Mouse (Mus musculus): ENCODE results near the gene Bag3. TPM values are rescaled to one million over a fixed set of nuclear protein-coding genes. Genes with fewer than 3 reads are reported as not detected.

Gene Bag3
- total RNA-seq (2022), result 100 to 1,000 TPM; 146 to 189 (median 168) TPM

DNA sequence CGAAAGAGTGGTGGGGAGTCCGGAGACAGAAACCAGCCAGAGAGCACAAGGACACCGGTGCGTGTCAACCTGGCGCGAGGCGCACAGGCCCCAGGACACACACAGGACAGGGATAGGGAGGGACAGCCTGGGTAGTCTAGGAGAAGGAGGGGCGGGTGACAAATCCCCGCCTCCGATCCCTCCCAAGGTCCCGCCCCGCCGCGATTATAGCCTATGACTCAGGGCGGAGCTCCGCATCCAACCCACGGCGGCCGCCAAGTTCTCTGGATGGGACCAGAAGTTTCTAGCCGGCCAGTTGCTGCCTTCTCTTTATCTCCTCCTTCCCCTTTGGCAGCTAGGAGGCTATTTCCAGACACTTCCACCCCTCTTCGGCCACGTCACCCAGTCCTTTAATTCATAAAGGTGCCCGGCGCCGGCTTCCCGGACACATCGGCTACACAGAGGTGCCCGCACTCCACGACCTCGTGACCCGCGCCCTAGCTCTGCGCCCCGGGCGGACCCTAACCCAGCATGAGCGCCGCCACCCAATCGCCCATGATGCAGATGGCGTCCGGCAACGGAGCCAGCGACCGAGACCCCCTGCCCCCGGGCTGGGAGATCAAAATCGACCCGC, at the start of gene Bag3:
Gene Bag3 (plus strand): TSS at position 268 of the 613 bp plus-strand sequence.
- peak; percentile 97 for DNase-seq

DNA sequence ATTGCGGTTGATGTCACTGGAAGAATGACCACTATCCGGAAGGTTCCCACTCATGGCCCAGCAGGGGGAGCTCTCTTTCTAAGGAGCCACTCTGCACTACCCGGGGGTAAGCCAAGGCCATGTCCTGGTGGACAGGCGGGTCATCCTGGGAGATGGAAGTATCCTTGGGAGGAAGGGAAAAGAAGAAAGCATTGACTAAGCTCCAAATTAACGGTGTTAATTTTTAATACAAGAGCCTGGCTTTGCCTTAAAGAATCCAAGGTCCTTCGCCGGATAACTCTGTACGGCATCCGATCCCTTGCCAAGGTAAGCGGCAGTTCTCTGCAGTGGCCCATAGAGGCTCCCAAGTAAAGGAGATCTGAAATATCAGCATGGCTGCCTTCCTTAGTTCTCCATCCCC, 49.1 kb upstream of the Bag3 start:
- peak; percentile 79 for DNase-seq

DNA sequence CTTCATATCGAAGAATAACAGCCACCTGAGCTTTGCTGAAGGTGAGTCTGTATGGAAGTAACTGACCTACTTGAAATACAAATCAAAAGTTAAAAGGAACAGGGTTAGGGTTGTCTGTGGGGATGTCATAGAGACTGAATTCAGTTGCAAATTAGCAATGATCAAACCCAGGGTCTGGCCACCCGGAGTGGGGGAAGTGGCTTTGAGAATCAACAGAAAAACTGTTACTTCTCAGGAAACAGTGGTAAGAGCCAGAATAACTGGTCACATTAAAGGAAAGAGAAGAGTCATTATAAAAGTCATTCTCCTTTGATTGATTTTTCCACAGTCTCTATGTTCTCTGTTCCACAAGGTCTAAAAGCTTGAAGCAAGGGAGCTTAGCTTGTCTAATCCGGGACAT, 34.4 kb upstream of the Bag3 start:
- no peak for DNase-seq

DNA sequence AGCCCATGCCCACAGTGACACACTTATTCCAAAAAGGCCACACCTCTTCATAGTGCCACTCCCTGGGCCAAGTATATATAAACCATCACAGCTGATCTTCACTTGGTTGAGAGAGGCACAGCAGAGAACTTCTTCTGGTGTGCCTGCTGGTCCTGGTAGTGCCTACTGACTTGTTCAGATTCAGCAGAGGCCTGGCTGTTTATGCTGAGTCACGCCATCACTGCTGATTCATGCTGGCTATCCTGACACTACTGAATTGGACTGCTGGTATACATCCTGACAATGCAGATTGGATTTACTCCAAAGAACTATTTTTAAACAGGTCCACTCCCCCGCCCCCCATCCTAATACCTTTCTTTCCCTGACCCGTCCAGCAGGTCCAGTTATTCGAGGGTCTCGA, 28.9 kb upstream of the Bag3 start:
- no peak for DNase-seq

DNA sequence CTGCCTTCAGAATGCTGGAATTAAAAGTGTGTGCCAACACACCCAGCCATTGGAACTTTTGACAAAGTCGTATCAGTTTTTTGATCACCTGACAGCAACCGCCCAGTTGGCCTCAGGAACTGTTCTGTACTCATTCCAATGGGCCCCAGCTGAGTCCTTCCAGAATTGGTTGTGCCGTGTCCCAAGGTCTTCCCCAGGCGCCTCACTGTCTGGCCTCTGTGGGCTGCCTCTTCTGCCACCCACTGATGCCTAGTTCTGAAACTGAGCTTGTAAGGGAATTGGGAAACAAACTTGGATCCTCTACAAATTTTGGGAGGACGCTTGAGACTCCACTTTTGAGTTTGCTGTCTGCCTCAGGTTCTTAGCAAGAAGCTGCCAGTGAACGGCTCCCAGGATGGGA, 23.6 kb upstream of the Bag3 start:
- peak; percentile 72 for DNase-seq

DNA sequence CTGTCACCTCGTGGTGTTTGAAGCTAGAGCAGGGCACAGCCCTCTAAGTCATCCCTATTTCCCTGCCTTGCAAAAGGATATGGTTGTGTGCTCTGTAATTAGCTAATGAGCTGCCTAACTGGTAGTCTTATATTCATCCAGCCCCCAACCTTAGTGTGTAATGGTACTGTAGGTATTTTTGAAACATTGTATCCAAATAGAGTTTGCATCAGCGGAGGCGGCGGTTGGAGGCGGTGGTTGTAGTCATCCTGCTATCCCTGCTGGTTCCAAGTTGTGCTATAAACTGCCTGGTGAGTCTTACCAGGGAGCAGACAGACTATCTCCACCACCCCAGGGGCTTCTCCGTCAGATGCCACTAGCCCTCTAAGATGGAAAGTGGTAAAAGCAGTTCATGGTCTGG, 19.3 kb upstream of the Bag3 start:
- no peak for DNase-seq

DNA sequence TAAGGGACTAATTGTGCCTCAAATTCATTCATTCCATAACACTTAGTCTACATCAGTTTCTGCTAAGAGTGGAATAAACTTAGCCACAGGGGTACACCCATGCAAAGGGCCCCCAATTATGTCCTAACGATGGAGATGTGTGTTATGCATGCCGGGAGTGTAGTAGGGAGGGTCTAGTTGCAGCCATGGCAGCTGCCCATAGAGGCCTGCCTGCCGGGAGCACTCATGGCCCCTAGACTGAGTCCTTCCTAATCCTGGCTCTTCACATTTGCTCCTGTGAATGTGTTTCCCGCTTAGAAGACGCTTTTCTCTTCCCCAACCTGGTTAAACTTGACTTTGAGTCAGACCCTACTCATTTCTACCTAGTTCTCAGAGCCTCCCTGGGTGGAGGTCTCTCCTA, 11.5 kb upstream of the Bag3 start:
- DNase-seq, result no peak

DNA sequence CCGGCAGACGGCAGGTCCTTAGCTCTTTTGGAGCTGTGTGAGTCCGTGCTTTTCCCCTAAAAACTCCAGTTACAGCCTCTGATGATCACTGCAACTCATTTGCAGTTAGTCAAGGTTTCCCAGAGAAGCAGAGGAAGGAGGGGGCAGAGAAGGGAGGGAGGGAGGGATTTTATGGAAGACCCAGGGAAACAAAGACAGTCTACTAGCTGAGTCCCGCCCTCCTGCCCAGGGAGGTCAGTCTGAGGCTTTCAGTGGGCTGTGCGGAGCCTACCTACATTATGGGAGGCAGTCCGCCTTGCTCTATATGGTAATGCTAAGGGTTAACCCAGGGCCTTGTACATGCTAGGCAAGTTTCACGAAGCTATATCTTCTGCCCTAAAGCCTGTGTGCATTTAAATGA, 9.9 kb upstream of the Bag3 start:
- DNase-seq, result no peak

DNA sequence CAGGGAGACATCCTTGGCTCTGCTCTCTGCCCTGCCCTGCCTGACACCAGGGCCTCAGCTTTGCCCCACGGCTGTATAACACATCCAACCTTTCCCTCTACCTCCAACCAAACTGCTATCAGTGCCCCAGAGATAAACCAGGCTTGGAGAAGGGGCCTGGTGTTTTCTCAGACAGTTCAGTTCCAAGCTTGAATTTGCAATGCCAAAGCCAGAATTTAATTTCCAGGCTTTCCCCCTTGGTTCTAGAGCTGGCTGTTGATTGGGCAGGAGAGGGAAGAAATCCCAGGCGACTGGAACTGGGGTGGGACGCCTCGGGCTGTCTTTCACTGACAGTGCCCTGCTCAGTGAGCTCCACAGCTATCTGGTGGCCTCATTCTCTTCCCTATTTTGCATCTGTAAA, 9.1 kb upstream of the Bag3 start:
- no peak for DNase-seq

DNA sequence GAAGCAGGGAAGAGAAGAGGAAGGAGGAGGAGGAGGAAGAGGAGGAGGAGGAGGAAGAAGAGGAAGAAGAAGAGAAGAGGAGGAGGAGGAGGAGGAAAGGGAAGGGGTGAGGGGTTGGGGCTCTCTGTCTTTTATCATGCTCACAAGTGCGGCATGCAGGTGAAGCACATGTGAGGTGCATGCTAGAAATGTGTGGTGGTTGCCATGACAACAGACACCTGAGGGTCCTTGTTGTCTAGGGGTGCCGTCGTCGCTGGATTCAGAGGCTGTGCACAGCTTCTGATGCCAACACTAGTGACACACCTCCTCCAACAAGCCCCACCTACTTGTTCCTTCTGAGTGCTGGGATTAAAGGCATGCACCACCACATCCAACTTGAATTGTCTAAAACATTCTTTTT, 7.1 kb upstream of the Bag3 start:
- no peak for DNase-seq

DNA sequence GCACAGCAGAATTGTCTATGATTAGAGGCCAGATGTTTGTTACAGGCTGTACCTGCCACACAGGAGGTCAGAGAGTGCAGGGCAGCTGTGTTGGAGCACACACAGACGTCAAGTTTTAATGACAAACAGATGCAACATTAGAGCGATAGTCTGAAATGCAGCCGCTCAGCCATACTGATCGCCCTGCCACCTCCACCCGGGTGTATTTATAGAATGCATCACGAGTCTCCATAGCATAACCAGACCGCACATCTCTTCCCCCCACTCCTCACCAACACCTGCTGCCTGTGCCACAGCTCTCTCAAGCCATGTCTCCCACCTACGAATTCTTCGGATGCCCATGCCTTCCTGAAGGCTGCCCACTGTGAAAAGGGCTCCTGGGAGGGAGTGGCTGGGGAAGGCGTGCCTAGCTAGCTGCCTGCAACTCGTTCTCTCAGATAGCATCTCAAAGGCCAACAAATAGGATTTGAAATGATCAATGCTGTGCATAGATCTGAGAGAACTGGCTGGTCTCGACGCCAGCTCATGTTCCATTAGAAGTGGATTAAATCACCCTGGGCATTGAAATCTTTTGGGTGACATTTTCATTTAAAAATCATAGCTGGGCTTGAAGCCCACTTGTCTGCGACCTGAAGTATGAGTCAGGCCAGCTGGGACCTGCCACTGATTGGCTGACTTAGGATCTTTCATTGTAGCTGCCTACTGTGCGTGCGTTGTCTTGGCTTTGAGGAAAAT, 3.9 kb upstream of the Bag3 start:
- DNase-seq, result no peak

DNA sequence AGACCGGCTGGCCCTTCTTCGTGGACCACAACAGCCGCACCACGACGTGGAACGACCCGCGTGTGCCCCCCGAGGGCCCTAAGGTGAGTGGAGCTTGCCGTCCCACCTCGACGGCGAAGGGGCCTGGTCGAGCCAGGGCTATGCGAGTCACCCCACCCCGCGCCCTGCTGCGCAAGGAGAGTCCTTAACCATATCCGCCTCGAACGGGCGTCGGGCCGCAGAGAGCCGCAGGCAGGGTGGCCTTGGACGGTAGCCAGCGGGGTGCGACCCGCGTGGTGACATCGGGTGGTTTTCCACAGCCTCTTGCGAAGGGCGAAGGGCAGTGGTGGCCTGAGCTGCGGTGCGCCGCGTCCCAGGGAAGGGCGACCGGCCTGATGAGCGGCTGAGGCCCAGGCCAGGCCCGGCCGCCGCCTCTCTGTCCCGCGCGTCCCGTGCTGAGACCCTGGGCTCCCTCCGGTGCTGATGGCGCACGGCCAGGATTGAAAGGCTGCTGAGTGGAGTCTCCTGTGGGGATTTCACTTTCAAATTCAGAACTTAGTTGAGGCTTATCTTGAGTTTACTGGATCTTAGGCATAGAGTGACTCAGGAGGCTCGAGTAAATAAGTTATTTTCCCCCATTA, 656 bp downstream of the Bag3 start:
- DNase-seq, result peak; percentile 88

DNA sequence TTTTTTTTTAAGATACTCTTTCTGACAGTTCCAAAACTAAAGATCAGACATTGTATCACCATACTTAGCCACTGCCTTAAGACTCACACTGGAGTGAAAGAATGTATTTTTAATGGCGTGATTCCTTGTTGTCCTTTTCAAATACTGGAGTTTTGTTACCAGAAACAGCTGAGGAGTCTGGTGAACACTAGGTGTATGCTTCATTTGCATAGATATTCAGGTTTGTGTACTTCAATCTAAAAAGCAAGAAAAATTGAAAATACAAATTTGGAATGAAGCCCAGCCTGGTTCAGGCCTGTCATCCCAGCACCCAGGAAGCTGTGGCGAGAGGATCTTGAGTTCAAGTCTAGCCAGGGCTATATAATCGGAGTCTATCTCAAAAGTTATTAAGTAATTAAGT, 1.2 kb downstream of the Bag3 start:
- DNase-seq, result no peak

DNA sequence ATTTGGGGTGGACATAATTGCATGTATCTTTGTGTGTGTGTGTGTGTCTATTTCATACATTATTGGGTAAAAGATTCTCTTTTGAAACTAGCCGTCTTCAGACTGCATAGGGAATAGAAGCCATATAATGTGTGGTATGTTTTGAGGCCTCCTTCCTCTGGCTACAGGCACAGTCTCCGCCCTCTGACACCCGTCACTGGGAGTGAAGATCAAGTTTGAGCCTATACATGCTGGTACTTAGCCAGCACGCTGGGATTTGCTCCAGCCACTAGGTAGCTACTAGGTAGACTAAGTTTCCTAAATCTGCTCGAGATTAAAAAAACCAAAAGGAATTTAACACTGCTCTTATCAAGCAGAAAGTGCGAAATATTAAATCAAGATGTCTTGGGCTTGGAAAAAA, 3.2 kb downstream of the Bag3 start:
- no peak for DNase-seq

DNA sequence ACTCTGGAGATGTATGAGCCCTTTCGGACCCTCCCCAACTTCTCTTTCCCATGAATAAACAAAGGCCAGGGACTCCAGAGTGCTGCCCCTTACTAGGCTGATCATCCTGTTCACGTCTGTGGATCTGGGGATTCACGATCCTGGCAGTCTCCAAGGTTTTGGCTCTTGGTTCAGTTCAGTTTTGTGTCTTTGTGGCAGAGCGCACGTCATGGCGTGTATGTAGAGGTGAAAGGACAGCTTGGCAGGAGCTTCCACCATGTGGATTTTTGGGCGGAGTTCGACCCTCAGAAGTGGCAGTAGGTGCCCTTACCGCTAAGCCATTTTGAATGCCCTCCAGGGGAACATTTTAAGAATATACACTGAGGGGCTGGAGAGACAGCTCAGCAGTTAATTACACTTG, 5.2 kb downstream of the Bag3 start:
- no peak for DNase-seq

DNA sequence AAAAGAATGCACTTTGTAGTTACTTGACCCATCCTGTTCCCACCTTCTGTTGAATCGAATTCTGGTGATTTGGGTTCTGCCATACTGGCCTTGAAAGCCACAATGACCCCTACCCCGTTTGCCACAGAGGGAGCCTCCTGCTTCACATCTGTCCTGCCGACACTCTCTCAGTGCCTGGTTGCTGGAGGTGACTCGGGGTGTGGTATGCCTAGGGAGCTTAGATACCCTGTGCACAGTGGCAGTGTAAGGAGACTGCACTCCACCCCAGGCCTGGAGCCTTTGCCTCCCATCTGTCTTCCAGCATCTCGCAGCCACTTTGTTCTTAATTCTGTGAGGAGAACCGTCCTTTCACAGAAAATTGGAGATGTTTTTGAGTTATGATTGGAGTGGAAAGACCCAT, 5.7 kb downstream of the Bag3 start:
- DNase-seq, result no peak

DNA sequence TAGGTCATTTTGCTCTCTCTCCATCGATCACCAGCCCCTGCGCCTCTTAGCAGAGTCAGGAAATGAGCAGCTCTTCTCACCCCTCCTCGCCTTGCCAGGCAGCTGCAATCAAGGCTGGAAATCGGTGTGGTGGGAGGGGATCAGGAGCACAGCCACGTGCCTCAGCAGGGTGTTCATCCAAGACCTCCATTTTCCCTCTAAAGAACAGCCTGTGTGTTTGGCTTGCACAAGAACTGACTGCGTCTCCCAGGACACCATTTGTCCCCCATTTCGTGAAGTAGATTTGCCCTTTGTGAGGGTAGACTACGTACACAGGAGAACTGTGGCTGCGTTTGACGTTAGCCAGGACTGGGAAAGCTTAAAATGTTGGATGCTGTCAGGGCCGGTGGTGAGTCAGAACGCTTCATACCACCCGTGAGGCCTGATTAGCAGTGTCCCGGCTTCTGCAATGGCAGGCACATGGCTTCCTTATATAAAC, 6.2 kb downstream of the Bag3 start:
- peak; percentile 87 for DNase-seq

DNA sequence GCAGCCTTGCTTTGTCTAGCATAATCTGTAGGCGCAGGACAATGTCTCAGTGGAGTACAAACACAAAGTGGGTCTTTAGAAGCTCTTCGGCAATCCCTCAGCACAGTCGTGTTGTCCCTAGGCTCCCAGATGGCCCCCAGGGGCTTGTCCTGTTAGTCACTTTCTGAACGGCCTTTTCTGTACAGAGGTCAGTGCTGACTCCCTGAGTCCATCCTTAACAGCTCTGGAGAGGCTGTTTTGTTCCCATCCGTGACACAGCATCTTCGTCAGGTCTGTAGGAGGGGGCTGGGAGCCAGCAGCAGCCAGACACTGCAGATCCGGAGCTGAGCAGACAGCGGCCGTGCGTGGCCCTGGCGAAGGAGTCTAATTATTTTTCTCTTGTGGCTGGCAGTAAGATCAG, 7.6 kb downstream of the Bag3 start:
- no peak for DNase-seq

DNA sequence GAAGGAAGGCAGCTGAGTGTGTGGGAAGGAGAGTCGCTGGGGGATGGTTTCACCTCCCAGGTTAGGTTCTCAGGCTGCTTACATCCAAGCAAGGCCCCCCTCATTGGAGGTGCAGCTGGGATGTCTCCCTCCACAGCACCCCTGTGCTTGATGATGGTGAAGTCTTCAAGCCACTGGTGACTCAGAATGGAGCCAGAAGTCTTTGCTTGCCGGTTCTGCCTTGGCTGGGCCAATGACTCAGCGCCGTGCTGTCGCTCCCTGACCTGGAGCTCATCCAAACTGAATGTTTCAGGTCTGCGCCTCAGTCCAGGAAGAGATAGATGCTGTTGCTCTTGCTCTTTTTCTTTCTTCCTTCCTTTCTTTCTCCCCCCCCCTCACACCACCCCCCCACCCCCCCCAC, 8.5 kb downstream of the Bag3 start:
- peak; percentile 88 for DNase-seq

DNA sequence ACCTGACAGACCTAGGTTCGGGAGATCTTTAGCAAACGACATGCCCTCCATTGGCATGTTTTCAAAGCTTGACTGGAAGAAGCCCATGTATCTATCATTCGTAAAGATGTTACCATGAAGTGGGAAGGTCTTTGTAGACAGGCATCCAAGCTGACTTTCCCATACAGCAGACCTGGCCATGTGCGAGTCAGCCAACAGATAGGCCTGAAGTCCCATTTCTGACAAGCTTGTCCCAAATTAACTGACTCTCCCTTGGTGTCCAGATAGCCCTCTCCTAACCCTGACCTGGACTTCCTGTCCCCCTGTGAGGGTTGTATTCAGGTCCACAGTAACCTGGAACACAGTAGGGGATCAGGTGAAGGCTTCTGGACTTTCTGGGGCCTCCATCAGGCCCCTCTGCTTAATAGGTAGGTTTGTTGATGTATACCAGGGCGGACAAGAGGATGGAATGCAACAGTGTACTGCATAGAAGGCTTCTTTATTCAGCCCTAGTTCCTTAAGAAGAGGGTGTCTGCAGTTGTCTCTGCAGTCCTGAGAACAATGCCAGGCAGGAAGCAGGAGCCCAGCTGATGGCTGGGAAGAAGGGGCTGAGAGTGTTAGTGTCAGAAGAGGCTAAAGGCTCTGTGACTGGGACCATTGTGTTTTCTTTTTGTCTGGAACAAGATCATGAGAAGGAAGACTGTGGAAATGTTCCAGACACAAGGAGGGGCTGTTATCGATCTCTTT, 9.2 kb downstream of the Bag3 start:
- DNase-seq, result no peak

DNA sequence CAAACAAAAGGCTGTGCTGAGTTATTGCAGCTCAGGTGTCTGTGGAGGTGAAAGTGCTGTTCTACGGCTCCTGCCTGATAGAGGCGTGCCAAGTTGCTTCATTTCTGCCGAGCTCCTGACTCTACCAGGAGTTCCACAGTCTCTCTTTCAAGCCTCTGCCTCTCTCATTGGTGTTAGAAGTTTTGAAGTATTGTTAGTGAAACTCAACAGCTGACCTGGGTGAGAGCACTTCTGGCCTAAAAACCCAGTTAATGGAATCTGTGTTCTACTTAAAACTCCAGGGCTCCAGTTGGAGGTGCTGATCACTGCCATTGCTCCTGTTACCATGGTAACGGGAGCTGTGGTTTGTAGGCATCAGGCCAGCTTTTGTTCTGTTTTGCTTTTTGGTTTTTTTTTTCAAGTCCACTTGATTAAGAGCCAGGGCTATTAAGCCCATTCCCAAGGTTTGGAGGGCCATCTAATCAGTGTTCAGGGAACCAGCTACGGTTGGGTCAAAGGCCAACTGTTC, 11.6 kb downstream of the Bag3 start:
- no peak for DNase-seq

DNA sequence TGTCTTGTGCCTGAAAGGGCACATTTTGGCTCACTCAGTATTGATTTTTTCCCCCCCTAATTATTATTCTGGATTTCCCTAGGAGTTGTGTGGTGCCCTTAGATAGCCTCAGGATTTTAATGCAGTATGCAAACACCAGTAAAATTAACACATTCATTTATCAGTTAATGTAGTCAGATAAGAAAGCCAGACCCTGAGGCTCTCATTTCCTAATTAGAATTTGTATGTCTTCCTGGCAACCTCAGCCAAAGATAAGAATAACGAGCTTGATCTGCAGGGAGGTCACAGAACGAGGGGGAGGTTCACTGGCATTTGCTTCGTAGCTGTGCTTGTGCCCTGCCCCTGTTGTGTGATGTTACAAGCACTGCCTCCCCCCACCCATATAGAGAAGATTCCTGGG, 12.7 kb downstream of the Bag3 start:
- no peak for DNase-seq

DNA sequence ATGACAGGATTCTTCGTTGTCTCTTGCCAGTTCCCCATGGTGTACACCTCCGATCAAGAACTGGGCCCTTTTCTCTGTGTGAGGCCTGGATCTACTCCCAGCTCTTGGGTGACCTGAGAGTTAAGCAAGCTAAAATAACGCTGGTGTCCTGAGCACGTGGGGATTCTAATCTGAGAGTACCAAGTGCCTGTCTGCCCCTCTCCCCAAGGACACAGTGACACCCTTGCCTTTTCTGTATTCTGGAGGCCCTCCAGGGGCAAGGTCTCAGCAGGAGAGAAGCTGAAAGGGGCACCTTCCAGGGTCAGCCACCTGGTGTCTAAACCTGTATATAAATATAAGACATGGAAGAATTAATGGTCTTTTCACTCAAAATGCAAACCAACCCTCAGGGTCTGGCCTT, 14.3 kb downstream of the Bag3 start:
- no peak for DNase-seq
